Mouse (Mus musculus): ENCODE measurements around the gene Ufd1.

Gene Ufd1

DNA sequence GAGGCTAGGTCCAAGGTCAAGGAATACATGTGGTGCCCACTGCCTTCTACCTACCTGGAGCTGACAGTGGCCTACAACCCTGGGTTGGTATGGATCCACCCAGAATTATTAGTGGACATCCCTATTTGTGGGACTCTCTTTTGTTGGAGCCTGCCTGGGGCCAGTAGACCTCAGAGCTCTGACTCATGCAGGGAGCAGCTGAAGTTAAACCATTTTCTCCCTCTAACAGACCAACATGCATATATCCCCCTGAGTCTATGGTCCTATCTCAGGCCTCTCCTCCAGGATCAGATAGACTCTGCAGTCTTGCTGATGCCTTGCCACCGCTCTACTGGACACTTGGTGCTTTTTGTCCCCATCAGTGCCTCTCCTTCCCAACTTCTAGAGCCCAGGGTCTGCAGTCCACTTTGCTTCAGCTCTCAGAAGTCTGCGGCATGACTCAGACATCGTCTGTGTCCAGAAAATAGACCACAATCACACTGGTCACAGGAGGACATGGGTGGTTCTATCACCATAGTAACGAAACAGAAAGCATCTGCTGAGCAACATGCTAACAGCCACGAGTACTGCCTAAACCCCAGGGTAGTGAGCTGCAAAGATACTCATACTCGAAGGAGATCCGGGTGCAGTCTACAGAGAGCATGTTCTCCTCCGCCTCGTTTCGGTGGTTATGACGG, 16.2 kb upstream of the Ufd1 start:
- ChIA-PET CTCF (interaction anchor here in 1 of 4 experiments (0.6 kb wide), 1 partner anchor 129 kb away, joined by 3 read pairs; no protein-coding TSS in a partner anchor), POLR2A (interaction anchor here in 3 of 4 experiments (0.6 to 3.6 kb wide), 9 partner anchors 16 to 98 kb away, joined by 3 to 18 read pairs (median 4); partner anchors contain the start of genes Cdc45 (in 2 of the 3), Ufd1 (in 2 of the 3), Cldn5 (in 1 of the 3) and Hira (in 1 of the 3))

DNA sequence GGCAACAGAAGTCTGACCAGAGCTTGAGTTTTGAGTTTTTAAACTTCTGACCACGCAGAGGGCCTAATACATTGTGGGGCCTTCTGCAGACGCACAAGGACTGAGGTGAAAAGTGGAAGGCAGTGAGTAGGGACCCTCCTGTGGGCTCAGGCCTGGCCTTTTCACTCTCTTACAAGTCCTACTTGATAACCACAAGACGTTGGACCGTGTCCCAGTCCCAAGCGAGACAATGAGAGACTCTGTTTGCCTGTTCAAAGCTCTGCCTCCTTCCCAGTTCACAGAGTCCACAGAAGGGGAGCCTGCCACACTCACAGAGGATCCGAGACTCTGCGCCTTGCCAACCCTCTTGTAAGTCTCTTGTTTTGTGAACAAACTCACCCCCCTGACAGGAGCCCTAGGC, 14.9 kb upstream of the Ufd1 start:
- CTCF ChIA-PET: no interaction called here
- POLR2A ChIA-PET: interaction anchor here in 2 of 4 experiments (1.1 to 5.6 kb wide), 6 partner anchors 12 to 33 kb away, joined by 4 to 49 read pairs (median 12); partner anchors contain the start of genes Cdc45 (in 2 of the 2), Ufd1 (in 2 of the 2) and Cldn5 (in 1 of the 2)

DNA sequence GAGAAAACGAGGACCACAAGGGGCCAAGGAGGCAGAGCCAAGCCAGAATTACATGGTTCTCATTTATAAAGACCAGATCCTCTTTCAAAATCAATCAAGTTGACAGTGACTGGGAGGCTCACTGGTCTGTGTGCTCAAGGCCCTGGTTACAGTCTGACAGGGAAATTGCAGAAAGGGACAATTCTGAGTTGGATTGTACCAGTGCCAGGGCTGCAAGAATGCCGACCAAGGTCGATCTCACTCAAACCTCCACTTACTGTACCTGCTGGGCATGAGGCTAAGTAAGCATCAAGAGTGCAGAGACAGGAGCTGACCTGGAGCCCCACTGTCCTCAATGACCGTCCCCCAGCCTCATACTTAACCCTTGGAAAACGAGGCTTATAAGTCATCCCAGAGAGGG, 13.4 kb upstream of the Ufd1 start:
- ChIA-PET CTCF (interaction anchor here in 2 of 4 experiments (0.8 to 1.5 kb wide), 6 partner anchors 13 to 102 kb away, joined by 3 to 11 read pairs (median 4); partner anchors contain the start of genes 2510002D24Rik (in 1 of the 2), Cdc45 (in 1 of the 2), Gm28539 (in 1 of the 2) and Ufd1 (in 1 of the 2)), POLR2A (interaction anchor here in 2 of 4 experiments (0.8 to 5.6 kb wide), 10 partner anchors 10 to 102 kb away, joined by 4 to 49 read pairs (median 6); partner anchors contain the start of genes Cdc45 (in 2 of the 2), Ufd1 (in 2 of the 2), Cldn5 (in 1 of the 2) and Hira (in 1 of the 2))

DNA sequence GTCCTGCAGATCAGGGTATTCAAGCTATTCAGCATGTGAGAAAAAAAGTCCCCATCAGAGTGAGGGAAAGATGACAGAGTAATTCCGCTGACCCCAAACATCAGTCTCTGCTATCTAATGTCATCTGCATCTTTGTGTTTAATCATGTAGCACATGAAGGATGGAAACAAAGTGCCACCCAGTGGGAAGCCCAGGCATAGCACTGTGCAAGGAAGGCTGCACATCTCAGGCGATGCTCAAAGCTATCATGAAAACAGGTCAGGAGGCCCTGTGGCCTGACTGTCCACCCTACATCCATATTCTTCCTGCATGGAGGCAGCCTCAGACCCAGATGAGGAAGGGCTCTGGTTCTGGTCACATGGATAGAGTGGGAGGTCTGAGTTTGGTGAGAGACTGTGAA, 12.7 kb upstream of the Ufd1 start:
- ChIA-PET POLR2A (interaction anchor here in 3 of 4 experiments (0.5 to 5.6 kb wide), 12 partner anchors 8 to 111 kb away, joined by 3 to 49 read pairs (median 5); partner anchors contain the start of genes Cdc45 (in 2 of the 3), Cldn5 (in 2 of the 3) and Ufd1 (in 2 of the 3)), CTCF (interaction anchor here in 3 of 4 experiments (0.5 to 1.5 kb wide), 11 partner anchors 13 to 112 kb away, joined by 3 to 11 read pairs (median 3); partner anchors contain the start of genes 2510002D24Rik (in 1 of the 3), Cdc45 (in 1 of the 3), Gm28539 (in 1 of the 3) and Ufd1 (in 1 of the 3))

DNA sequence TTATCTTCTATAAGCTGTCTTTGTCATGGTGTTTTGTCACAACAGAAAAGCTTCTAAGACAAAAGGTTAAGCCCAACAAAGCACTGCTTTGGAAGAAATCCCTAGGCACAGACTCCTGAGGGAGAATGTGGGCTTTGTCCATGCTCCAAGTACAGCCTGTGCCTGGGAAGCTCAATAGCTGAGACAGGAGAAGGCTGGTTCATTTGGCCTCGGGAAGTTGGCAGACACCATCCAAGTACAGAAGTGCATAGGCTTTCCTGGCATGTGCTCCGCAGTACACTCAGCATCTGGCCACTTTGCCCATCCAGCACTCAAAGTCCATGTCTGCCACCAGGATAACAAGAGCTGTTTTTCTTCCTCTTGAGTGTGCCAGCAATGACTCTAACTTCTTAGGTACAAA, 5.8 kb upstream of the Ufd1 start:
- POLR2A ChIA-PET: interaction anchor here in 2 of 4 experiments (0.6 to 1.9 kb wide), 9 partner anchors 13 to 131 kb away, joined by 3 to 8 read pairs (median 4); partner anchors contain the start of genes 2510002D24Rik (in 1 of the 2), Cldn5 (in 1 of the 2), Gm28539 (in 1 of the 2) and Hira (in 1 of the 2)
- CTCF ChIA-PET: interaction anchor here in 2 of 4 experiments (0.5 to 0.6 kb wide), 3 partner anchors 41 to 111 kb away, joined by 3 to 5 read pairs (median 3); no protein-coding TSS in a partner anchor

DNA sequence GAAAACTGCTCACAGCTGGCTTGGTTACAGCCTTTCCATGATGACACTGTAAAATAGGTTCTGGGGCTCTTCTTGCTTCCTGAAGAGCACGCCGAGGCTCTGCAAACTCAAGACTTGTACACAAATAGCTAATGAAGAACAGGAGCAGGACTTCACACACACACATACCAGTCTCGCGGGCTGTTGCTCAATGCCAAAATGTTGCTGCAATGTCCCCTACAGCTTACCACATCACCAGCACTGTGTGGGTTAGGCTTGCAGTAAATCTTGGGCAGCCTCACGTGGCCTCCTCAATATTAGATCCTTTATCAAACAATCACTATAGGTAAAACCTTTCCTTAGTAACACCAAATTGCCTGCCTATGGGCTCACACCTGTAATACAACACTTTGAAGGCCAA, 2.6 kb upstream of the Ufd1 start:
- POLR2A ChIA-PET: interaction anchor here in 2 of 4 experiments (1.1 to 4.4 kb wide), 6 partner anchors 8 to 68 kb away, joined by 3 to 40 read pairs (median 6); partner anchors contain the start of genes 2510002D24Rik (in 1 of the 2), Cldn5 (in 1 of the 2), Gm28539 (in 1 of the 2) and Hira (in 1 of the 2)

DNA sequence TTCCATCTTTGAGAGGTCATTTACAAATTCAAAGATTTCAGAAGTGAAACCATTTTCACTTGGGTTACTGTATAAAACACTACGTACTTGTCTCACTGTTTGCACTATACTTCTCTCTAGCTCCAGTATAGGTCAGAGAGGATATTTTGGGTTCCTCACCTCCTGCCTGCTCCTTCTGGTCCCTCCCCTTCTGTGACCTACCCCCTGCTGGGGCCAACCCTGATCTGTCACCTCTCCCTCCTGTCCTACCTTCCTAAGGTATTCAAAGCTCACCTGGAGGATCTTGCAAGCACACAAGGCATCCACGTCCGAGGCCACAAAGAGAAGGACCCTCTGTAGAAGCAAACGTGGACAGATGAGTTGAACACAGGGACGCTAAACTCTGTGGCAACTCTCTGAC, 547 bp upstream of the Ufd1 start:
- CTCF ChIA-PET: interaction anchor here (0.5 to 2.1 kb wide), 6 partner anchors 12 to 1724 kb away, joined by 5 to 8 read pairs (median 6); partner anchors contain the start of gene Ap2m1 (in 1 of the 4)
- POLR2A ChIA-PET: interaction anchor here (0.5 to 4.4 kb wide), 86 partner anchors 8 to 1330 kb away, joined by 3 to 83 read pairs (median 6); partner anchors contain the start of genes Hira (in 4 of the 4), Mrpl40 (in 4 of the 4), 2510002D24Rik (in 3 of the 4) and Cldn5 (in 3 of the 4)

More for the DNA sequence above, 2.6 kb upstream of the Ufd1 start:
- CTCF ChIA-PET: no interaction called here

DNA sequence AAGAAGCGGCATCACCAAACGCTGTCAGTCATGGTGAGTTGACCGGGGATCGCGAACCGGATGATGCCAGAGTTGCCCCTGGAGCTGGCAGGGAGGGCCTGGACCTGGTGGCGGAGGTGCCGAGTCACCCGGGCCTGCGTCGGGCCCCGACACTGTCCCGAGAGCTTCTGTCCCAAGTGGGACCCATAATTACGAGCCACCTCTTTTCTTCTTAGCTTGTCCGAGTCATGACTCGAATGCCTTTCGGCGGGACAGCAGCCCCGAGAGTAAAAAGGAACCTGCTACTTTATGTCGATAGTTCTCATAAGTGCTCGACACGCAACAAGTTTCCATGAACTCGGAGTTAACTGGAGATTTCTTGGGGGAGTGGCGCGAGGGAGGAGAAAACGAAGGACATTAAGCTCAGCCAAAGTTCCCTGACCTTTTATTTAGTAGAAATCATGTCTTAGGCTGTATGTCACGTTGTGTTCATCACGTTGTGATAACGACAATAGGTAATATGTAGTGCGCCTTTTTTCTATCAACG, 869 bp downstream of the Ufd1 start:
- CTCF ChIA-PET: interaction anchor here in 3 of 4 experiments (0.6 to 2.1 kb wide), 11 partner anchors 12 to 369 kb away, joined by 3 to 8 read pairs (median 5); partner anchors contain the start of gene Cldn5 (in 1 of the 3)
- POLR2A ChIA-PET: interaction anchor here (0.6 to 4.4 kb wide), 99 partner anchors 8 to 1008 kb away, joined by 3 to 83 read pairs (median 6); partner anchors contain the start of genes 2510002D24Rik (in 4 of the 4), Gm28539 (in 4 of the 4), Hira (in 4 of the 4) and Mrpl40 (in 4 of the 4)

DNA sequence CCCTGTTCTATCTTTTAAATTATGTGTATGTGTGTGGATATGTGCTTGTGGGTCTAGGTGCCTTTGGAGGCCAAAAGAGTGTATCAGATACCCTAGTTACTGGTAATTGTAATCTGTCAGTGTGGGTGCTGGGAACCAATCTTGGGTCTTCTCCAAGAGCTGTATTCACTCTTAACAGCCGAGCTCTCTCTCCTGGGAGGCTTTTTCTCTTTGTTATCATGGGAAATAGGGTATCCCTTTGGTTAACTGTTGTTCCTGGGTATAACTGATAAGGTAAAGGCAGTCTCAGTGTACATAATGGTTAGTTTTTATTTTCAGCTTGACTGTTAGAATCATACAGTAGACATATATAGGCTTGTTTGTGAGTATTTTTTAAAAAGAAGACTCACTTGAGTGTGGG, 10.8 kb downstream of the Ufd1 start:
- CTCF ChIA-PET: no interaction called here

DNA sequence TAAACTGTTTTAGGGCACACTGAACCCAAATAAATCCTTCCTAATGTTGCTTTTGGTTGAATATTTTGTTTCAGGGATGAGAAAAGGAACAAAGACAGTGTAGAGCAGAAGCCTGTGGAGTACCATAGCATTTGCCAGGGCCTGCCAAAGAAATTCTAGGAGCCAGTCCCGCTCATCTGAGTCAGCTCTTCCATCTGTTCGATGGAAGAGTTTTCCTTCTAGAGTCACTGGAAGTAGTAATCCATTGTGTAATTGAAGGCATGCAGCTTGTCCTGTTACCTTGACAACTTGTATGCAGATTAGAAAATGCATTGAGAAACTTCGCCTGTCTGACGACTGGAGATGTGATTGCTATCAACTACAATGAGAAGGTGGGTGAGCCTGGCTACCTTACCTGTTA, 11.3 kb downstream of the Ufd1 start:
- POLR2A ChIA-PET: interaction anchor here in 2 of 4 experiments (0.6 to 4.4 kb wide), 7 partner anchors 11 to 46 kb away, joined by 3 to 33 read pairs (median 4); partner anchors contain the start of genes 2510002D24Rik (in 2 of the 2), Cdc45 (in 2 of the 2), Gm28539 (in 2 of the 2) and Ufd1 (in 2 of the 2)
- CTCF ChIA-PET: no interaction called here

More for the DNA sequence above, 10.8 kb downstream of the Ufd1 start:
- POLR2A ChIA-PET: interaction anchor here in 2 of 4 experiments (0.6 to 4.4 kb wide), 8 partner anchors 10 to 45 kb away, joined by 3 to 33 read pairs (median 4); partner anchors contain the start of genes 2510002D24Rik (in 2 of the 2), Cdc45 (in 2 of the 2), Gm28539 (in 2 of the 2) and Ufd1 (in 2 of the 2)

DNA sequence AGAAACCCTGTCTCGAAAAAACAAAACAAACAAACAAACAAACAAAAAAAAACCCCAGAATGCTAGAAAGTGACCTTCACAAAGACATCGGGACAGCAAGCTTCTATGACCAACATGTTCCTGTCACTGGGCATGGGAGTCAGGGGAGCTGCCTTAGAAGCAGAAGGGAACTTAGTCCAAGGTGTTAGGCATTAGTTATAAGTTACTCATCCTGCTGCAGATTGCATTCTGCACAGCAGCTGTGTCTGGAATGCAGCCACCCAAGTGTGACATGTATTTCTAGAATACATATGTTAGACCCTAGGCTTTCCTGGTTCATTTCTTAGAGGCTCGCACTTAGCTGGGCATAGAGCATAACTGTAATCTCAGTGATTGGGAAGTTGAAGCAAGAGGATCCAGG, 17.1 kb downstream of the Ufd1 start:
- ChIA-PET CTCF (interaction anchor here in 1 of 4 experiments (0.6 kb wide), 1 partner anchor 295 kb away, joined by 3 read pairs; no protein-coding TSS in a partner anchor), POLR2A (interaction anchor here in 3 of 4 experiments (0.6 to 2.5 kb wide), 10 partner anchors 9 to 485 kb away, joined by 3 to 11 read pairs (median 4); partner anchors contain the start of genes Cdc45 (in 2 of the 3), Ufd1 (in 2 of the 3), Hira (in 1 of the 3) and Mrpl40 (in 1 of the 3))

DNA sequence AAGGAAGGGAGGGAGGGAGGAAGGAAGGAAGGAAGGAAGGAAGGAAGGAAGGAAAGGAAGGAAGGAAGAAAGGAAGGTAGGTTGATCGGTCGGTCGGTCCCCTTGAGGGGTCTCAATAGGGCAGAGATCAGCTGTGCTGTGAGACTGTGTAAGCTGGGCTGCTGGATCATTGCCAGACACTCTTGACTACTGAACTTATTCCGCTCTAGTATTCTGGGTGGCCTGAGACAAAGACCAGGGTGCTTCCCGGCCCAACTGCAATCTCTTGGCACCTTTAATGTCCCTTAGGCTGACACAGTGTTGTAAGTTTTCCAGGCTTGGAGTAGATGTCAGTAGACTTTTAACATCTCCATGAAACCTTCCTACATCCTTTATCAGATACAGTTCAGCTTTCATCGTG, 17.5 kb downstream of the Ufd1 start:
- ChIA-PET POLR2A (interaction anchor here in 2 of 4 experiments (0.7 to 2.5 kb wide), 11 partner anchors 10 to 485 kb away, joined by 3 to 11 read pairs (median 5); partner anchors contain the start of genes Cdc45 (in 2 of the 2), Ufd1 (in 2 of the 2), Hira (in 1 of the 2) and Mrpl40 (in 1 of the 2)), CTCF (interaction anchor here in 1 of 4 experiments (0.6 kb wide), 1 partner anchor 296 kb away, joined by 3 read pairs; no protein-coding TSS in a partner anchor)

DNA sequence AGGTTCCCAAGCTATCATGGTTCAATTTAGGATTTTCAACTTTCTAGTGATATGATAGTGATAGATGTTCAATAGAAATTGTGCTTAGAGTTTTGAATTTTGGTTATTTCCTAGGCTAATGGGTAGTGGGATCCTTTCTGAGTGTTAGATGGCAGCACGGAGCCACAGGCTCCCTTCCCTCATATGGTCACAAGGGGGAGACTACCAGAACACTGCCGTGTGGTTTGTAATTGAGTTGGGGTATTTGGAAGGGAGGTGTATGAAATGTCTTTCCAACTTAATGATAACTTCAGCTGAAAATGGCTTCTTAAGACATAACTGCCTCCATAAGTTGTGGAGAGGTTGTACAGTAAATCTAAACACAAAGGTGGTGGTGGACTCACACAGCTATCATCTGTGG, 21.9 kb downstream of the Ufd1 start:
- CTCF ChIA-PET: no interaction called here

DNA sequence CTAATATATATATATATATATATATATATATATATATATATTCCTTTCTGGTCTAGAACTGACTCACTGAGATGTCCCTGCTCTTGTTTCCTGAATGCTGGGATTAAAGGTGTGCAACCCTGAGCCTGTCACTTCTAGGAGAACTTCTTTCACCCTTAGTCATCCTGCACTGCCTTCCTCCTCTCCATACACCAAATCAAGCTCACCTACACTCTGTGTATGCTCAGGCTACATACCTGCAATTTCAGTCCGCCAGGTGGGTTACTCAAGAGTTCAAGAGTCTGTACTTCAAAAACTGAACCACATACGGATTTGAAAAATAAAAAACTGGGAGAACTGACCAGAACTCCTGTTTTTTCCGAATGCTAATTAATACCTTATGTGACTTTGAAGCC, 24.5 kb downstream of the Ufd1 start:
- ChIA-PET CTCF (interaction anchor here (0.6 to 1.8 kb wide), 13 partner anchors 10 to 296 kb away, joined by 3 to 6 read pairs (median 3); no protein-coding TSS in a partner anchor), POLR2A (interaction anchor here (0.5 to 3.7 kb wide), 61 partner anchors 8 to 810 kb away, joined by 3 to 76 read pairs (median 5); partner anchors contain the start of genes Cdc45 (in 4 of the 4), Hira (in 4 of the 4), Mrpl40 (in 4 of the 4) and Ufd1 (in 3 of the 4))

More for the DNA sequence above, 21.9 kb downstream of the Ufd1 start:
- POLR2A ChIA-PET: interaction anchor here in 3 of 4 experiments (0.7 to 4.1 kb wide), 11 partner anchors 15 to 57 kb away, joined by 3 to 18 read pairs (median 4); partner anchors contain the start of genes Hira (in 3 of the 3), Mrpl40 (in 3 of the 3), Cdc45 (in 2 of the 3) and Cldn5 (in 2 of the 3)

DNA sequence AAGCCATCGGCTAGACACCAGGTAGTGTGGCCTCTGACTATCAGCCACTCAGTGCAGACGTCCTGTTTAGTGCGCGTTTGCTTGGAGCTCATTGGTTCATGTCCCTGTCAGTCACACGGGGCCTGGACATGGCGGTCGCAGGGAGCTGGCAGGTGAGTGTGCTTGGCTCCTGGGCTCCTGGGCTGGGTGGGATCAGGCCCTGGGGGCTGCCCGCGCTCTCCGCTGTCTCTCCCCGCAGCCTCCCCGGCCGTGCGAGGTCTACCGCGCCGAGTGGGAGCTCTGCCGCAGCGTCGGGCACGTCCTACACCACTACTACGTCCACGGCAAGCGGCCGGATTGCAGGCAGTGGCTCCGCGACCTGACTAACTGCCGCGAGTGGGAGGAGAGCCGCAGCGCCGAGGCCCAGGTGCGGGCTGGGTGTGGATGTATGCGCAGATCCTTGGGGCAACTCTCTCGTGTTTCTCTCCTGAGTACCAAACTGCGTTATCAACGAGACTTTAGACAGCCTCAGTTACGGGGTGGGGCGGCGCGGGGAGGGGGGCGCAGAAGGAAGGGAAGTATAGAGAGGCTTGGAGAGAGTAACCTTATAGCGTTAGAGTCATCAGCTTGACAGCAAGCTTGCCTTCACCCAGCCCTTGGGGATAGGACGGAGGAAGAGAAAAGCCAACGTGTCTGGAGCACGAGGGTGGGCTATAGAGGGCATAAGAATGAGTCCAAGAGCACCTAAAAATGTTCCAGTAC, 25.1 kb downstream of the Ufd1 start, which contains the start of the genes 2510002D24Rik and Gm28539:
Gene 2510002D24Rik (plus strand): TSS at position 111 of the 741 bp plus-strand sequence.
Gene Gm28539 (plus strand): TSS at position 117 of the 741 bp plus-strand sequence.
- CTCF ChIA-PET: interaction anchor here (0.5 to 1.8 kb wide), 14 partner anchors 9 to 295 kb away, joined by 3 to 6 read pairs (median 3); no protein-coding TSS in a partner anchor
- POLR2A ChIA-PET: interaction anchor here (0.5 to 3.7 kb wide), 67 partner anchors 9 to 809 kb away, joined by 3 to 76 read pairs (median 5); partner anchors contain the start of genes Cdc45 (in 4 of the 4), Hira (in 4 of the 4), Mrpl40 (in 4 of the 4) and Ufd1 (in 3 of the 4)

DNA sequence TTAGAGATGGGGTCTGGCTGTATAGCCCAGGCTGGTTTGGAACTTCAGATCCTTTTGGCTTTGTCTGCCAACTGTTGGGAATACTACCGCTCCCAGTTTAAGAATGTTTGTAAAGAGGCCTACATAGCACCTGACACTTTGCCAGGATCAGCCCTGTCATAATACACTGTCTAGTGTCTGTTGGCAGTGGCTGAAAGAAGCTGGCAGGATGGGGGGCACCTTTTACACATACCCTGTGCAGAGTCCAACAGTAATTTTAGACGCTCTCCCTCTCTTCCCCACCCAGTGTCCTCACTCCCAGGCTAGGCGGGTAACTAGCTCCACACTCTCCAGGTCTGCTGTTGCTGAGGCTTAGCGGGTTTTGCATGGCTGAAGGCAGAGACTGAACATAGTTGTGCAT, 26.8 kb downstream of the Ufd1 start:
- ChIA-PET POLR2A (interaction anchor here in 2 of 4 experiments (1.0 to 1.3 kb wide), 3 partner anchors 26 to 214 kb away, joined by 3 to 4 read pairs (median 3); partner anchors contain the start of gene Mrpl40 (in 1 of the 2)), CTCF (no interaction called here)

Data from embryonic stem cell, embryonic (primary cell).